Mouse (Mus musculus): Measurements from ENCODE around the gene Nap1l5.
"Not testable (repeated sequence)": the region's sequence is repeated elsewhere in the genome, so short reads cannot be mapped to it uniquely, and the experiment has no call there.

Gene Nap1l5

DNA sequence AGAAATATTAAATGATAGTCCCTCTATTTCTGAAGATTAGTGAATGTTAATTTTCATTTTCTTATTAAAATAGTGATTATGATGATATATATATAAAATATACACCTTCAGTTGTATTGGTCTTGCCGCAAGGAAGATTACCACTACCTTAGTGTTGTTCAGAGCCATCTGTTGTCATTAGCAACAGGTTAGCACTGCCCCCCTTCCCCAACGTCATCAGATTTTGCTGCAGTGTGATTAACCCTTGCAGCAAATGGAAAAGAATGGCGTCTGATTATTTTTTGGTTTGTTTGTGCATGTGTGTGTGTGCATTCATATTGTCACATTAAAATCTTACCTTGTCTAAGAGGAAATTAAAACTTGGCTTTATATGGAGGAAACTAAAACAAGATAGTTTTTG lies 2.3 kb downstream of the Nap1l5 start:
- DNase-seq (ENCODE audit: low read depth): no peak

GRCm38 (mm10) chr6:58903171-58903570 lies 3.7 kb downstream of the Nap1l5 start:
- DNase-seq (ENCODE audit: low read depth): no peak

- no peak for DNase-seq (ENCODE audit: low read depth)
Observed at GRCm38 (mm10) chr6:58900536-58900935, 6.3 kb downstream of the Nap1l5 start.

DNA sequence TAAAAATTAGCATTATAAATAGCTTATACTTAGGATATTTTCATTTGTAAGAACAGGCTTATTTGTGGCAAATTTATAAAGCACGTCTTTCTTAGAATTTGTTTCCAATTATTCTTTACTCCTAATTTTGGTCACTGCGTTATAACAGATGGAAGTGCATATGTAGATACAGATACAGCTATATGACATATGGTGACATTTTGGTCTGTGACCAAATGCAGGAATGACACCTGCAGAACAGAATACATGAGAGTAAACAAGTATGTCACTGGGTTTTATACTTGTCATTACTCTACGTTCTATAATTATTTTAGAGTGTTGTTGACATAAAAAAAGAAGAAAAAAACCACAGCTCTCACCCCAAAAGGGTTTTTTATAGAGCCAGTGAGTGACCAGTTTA lies 7.8 kb downstream of the Nap1l5 start:
- no peak for DNase-seq (ENCODE audit: low read depth)

DNA sequence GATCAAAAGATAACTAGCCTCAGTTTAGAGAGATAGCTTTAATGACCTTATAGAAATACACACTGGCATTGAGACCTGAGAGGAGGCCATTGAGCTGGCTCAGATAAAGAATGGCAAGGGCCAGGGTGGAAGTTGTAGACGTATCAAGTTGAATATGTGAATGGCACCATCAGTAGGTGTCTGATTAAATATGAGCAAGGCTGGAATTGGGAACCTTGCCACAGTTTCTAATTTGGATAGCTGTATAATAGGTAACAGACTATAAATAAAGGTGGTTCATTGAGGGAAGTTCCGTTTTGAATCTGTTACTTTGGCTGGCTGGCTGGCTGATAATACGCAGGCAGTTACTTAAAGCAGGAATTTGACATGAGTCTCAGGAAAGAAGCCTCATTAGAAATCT lies 10.2 kb downstream of the Nap1l5 start:
- DNase-seq (ENCODE audit: low read depth): no peak

- DNase-seq (ENCODE audit: low read depth): no peak
Observed at GRCm38 (mm10) chr6:58894994-58895393, 11.9 kb downstream of the Nap1l5 start.

DNA sequence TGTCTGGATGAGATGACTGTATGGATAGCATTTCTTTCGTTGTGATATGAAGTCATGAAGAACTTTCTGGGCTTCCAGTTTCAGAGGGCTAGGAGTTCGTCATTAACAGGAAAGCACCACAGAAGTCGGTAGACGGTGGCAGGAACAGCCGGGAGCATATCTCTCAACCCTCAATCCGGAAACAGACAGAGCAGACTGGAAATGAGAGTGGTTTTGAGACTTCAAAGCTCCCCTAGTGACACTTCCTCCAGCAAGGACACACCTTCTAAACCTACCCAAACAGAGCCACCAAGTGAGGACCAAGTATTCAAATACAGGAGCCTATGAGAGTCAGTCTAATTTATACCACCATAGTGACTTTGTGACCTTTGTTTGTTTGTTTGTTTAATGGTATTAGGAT lies 13.6 kb downstream of the Nap1l5 start:
- DNase-seq (ENCODE audit: low read depth): no peak

GRCm38 (mm10) chr6:58889917-58890316 lies 17.0 kb downstream of the Nap1l5 start:
- DNase-seq (ENCODE audit: low read depth): no peak

DNA sequence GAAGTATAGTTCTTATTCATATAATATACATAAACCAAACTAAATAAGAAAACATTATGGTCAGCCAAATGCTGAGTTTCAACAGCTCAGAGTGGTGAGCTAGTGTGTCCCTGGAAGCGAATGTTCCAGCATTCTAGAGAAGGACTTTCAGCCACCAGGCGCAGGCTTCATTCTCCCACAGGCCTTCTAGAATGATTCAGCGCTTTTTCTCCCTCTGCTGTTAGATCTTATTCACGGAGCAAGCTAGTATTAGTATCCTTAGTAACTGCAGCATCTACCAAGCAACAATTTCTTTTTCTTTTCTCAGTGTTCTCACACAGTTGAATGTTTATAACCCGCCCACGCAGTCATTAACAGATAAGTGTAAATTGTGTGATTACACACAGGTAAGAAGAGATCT lies 24.6 kb downstream of the Nap1l5 start:
- DNase-seq (ENCODE audit: low read depth): no peak

GRCm38 (mm10) chr6:58881363-58881762 lies 25.5 kb downstream of the Nap1l5 start:
- no peak for DNase-seq (ENCODE audit: low read depth)

DNA sequence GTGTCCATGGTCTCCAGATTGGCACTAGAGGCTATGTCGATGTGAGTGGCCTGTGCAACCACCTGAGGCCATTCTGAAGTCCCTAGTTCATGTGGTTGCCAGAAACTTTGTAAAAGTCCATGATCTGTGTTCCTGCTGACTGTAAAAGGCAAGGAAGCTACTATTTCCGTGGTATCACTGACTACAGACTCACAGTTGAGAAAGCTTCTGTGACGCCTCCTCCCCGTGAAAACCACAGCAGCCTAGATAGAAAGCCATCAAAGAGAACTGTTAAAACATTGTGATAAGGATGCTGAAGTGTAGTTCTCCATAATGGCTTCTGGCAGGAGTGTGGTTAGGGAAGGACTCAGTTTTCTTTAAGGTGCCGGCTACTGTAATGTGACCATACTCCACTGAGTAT lies 26.0 kb downstream of the Nap1l5 start:
- DNase-seq (ENCODE audit: low read depth): no peak

DNA sequence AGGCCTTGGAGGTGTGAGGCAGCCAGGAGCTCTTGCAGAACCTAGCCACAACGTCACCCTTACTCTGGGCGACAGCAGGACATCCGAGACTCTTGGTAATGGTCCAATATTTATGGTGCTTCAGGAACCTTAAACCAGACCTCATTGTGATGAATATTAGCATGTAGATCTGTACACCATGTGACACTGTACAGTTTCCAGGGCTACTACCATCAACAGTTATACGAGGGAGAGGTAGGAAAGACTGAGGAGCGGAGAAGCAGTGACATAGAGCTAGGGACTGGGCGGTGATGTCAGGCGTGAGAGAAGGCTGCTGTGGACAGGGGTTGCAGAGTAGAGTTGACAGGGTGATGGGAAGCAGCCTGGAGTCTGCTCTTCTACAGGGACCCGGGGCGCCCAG lies 26.9 kb downstream of the Nap1l5 start:
- DNase-seq (ENCODE audit: low read depth): no peak

- DNase-seq (ENCODE audit: low read depth): no peak
Observed at GRCm38 (mm10) chr6:58879572-58879971, 27.3 kb downstream of the Nap1l5 start.

DNA sequence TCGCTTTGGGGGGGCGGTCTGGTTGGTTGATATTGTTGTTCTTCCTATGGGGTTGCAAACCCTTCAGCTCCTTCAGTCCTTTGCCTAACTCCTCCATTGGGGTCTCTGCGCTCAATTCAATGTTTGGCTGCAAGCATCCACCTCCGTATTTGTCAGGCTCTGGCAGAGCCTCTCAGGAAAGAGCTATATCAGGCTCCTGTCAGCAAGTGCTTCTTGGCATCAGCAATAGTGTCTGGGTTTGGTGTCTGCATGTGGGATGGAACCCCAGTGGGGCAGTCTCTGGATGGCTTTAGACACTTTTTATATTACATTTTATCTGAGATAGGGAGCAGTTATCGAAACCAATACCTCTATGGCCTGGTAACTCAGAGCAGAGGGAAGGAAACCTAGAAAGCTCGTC lies 39.0 kb downstream of the Nap1l5 start:
- not testable (repeated sequence) for DNase-seq (ENCODE audit: low read depth)

- no peak for DNase-seq (ENCODE audit: low read depth)
Observed at GRCm38 (mm10) chr6:58863631-58864235, 43.1 kb downstream of the Nap1l5 start.

- DNase-seq (ENCODE audit: low read depth): no peak
Observed at GRCm38 (mm10) chr6:58862446-58862993, 44.4 kb downstream of the Nap1l5 start.

GRCm38 (mm10) chr6:58859517-58859916 lies 47.4 kb downstream of the Nap1l5 start:
- no peak for DNase-seq (ENCODE audit: low read depth)

- DNase-seq (ENCODE audit: low read depth): no peak
Observed at GRCm38 (mm10) chr6:58856494-58856893, 50.4 kb downstream of the Nap1l5 start.

GRCm38 (mm10) chr6:58855676-58856367 lies 51.1 kb downstream of the Nap1l5 start:
- no peak for DNase-seq (ENCODE audit: low read depth)

Data from fibroblast of lung, adult 2 months (primary cell).